Mouse (Mus musculus) olfactory bulb, adult 2 months (tissue): ENCODE data around the gene Pcx.

Source experiments
- CTCF ChIP-seq: fragments of 200-500 bp; IDR thresholded peaks from 2 replicates; pipeline ENCODE4 v1.5.1; 2012; ENCODE audit warnings: low read depth, mild to moderate bottlenecking, low read length, moderate library complexity; ENCODE audit not compliant: insufficient read depth
- POLR2A ChIP-seq: fragments of 200-500 bp; IDR thresholded peaks from 2 replicates; pipeline ENCODE4 v1.6.1; 2012; ENCODE audit warnings: mild to moderate bottlenecking, low read depth, low read length, moderate library complexity; ENCODE audit not compliant: insufficient read depth

DNA sequence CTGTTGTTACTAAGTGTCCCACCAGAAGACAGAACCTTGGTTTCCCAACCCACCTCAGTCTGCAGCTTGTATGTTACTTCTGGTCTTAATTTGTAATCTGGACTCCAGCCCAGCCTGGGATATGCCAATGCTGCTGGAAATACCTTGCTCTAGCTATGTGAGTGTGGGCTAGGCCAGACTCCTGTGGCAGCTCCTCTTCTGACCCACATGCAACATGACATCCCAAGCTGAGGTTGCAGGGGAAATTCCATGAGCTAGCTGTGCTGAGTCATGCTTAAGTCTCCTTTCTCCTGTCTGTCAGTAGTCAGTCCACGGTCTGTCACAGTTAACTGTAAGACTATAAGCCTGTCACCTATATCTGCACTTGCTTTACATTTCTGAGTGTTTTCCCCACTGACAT, 7.2 kb downstream of the Pcx start:
- TF ChIP-seq POLR2A (no peak), CTCF (no peak)
